Mouse (Mus musculus) limb, embryonic 12.5 days (tissue): ENCODE measurements around the gene Fndc9. TPM values are rescaled to one million over a fixed set of nuclear protein-coding genes. Genes with fewer than 3 reads are reported as not detected.

Experiments
- ATAC-seq: fragments of 200-750 bp; cut with Nextera tagmentation; 2 replicates; pipeline ENCODE4 v1.8.0; 2017; ENCODE audit warnings: low read depth, moderate TSS enrichment; ENCODE audit not compliant: insufficient number of reproducible peaks, insufficient read depth, low FRiP score, low TSS enrichment
- H3K27ac ChIP-seq: fragments of 300-500 bp; sonication (generic); 2 replicates; pipeline ENCODE4 v1.5.1; 2016; ENCODE audit warnings: mild to moderate bottlenecking, moderate library complexity
- H3K27me3 ChIP-seq: fragments of 300-500 bp; sonication (generic); 2 replicates; pipeline ENCODE4 v1.6.1; 2016; ENCODE audit warnings: mild to moderate bottlenecking, moderate library complexity
- H3K36me3 ChIP-seq: fragments of 300-500 bp; sonication (generic); 2 replicates; pipeline ENCODE4 v1.6.1; 2016; ENCODE audit warnings: mild to moderate bottlenecking, moderate library complexity
- H3K4me1 ChIP-seq: fragments of 300-500 bp; sonication (generic); replicated peaks from 2 replicates; pipeline ENCODE4 v1.6.1; 2016
- H3K4me2 ChIP-seq: fragments of 300-500 bp; sonication (generic); 2 replicates; pipeline ENCODE4 v1.6.1; 2016; ENCODE audit warnings: mild to moderate bottlenecking, moderate library complexity
- H3K4me3 ChIP-seq: fragments of 300-500 bp; sonication (generic); replicated peaks from 2 replicates; pipeline ENCODE4 v1.5.1; 2016; ENCODE audit warnings: mild to moderate bottlenecking
- H3K9ac ChIP-seq: fragments of 300-500 bp; sonication (generic); replicated peaks from 2 replicates; pipeline ENCODE4 v1.6.1; 2016; ENCODE audit warnings: mild to moderate bottlenecking, moderate library complexity
- H3K9me3 ChIP-seq: fragments of 300-500 bp; sonication (generic); 2 replicates; pipeline ENCODE4 v1.6.1; 2016; ENCODE audit warnings: mild to moderate bottlenecking, moderate library complexity
- WGBS: fragments of 180-500 bp; shearing (Covaris S2); methylation state at CpG from one replicate; pipeline ENCODE4 v1.1.7; 2016; 5-methylcytosine and 5-hydroxymethylcytosine counted together
- polyA plus RNA-seq: library from polyadenylated mRNA; unstranded; fragments of >200 nt; fragmentation: Nextera tagmentation; extraction: Ambion mirVana; gene quantifications from 2 replicates; pipeline ENCODE4 v1.2.1, GENCODE M21; 2016

Fndc9 gene
- polyA plus RNA-seq, 1 experiment from 2014 or later: 0.26 TPM

- no peaks in the 10 kb centered on the region for H3K9me3 ChIP-seq
- H3K36me3 ChIP-seq: peaks cover 64% of the 10 kb centered on the region
- no peak for ATAC-seq
These were observed 27.5 kb downstream of the Fndc9 start for GRCm38 (mm10) chr11:46262854-46263253.

DNA sequence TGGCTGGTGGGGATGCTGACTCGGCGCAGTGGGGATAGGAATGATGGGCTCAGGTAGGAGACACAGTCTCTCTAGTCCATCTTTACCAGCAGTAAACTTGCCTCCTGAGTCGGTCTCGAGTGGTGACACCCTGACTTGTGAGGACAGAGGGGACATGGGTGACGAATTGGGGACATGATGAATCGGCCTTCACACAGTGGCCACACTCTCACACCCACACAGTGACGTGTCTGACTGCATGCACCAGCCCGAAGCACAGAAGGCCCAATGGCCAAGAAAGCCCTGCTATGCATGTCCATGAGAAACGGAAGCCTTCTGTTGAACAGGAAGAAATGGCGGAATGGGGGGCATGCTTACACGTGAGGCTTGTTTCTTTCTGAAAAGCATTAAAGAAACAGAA lies 28.0 kb downstream of the Fndc9 start:
- Histone ChIP-seq H3K4me2 (no peak overlapping the region), H3K9me3 (no peaks in the 10 kb centered on the region), H3K4me1 (no peaks in the 10 kb centered on the region), H3K27ac (no peak overlapping the region), H3K27me3 (no peaks in the 10 kb centered on the region), H3K9ac (no peak overlapping the region), H3K36me3 (peaks cover 62% of the 10 kb centered on the region), H3K4me3 (no peak overlapping the region)
- WGBS: 88% methylated on average over 11 of the region's 11 CpGs
- no peak for ATAC-seq

More at GRCm38 (mm10) chr11:46262854-46263253, 27.5 kb downstream of the Fndc9 start:
- no peak overlapping the region for H3K4me3 ChIP-seq
- 78% methylated on average over 3 of the region's 3 CpGs for WGBS
- no peak overlapping the region for H3K9ac ChIP-seq
- H3K27ac ChIP-seq: no peak overlapping the region
- no peak overlapping the region for H3K4me2 ChIP-seq
- H3K4me1 ChIP-seq: no peaks in the 10 kb centered on the region
- H3K27me3 ChIP-seq: no peaks in the 10 kb centered on the region

DNA sequence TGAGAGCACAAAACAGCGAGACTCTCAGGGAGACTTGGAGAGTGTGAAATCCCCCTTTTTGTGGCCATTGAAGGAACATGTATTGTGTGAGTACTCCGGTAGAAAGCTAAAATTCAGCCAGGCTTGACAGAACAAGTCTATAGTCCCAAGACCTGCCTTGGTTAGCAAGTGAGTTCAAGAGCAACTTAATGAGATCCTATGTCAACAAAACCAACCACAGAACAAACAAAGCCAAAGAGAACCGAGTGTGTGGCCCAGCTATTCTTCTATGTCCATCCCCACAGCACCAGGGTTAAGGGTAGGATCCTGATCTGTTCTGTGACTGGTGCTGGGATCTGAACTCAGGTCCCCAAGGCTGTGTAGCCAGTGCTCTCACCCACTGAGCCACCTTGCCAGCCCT lies 29.3 kb downstream of the Fndc9 start:
- Histone ChIP-seq H3K9ac (no peak overlapping the region), H3K9me3 (no peaks in the 10 kb centered on the region), H3K4me3 (no peak overlapping the region), H3K4me1 (no peaks in the 10 kb centered on the region), H3K27ac (no peak overlapping the region), H3K27me3 (no peaks in the 10 kb centered on the region), H3K4me2 (no peak overlapping the region), H3K36me3 (peaks cover 58% of the 10 kb centered on the region)
- no peak for ATAC-seq
- WGBS: 82% methylated on average over 3 of the region's 3 CpGs

DNA sequence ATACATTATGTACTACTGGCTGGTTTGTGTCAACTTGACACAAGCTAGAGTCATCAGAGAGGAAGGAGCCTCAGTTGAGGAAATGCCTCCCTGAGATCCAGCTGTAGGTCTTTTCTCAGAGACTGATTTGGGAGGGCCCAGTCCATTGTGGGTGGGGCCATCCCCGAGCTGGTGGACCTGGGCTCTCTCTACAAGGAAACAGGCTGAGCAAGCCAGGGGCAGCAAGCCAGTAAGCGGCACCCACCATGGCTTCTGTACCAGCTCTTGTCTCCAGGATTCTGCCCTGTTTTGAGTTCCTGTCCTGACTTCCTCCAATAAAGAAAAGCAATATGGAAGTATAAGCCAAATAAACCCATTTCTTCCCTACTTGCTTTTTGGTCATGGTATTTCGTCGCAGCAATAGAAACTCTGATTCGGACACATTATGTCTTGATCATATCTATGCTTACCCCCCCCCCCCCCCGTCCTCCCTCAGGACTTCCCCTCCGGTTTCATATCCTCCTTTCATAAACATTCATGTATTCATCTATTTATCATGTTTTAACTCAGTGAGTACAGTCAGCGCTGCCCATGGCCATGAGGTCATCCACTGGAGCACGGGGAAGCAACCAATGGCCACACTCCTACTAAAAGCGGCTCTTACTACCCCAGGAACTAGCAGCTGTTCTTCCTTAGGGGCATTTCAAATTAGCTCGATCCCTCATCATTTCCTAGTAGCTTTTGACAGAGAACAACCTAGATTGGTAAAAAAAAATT lies 29.9 kb downstream of the Fndc9 start:
- ATAC-seq: no peak
- H3K36me3 ChIP-seq: peaks cover 59% of the 10 kb centered on the region
- H3K27me3 ChIP-seq: no peaks in the 10 kb centered on the region
- WGBS: 86% methylated on average over 11 of the region's 11 CpGs
- H3K9ac ChIP-seq: no peak overlapping the region
- no peaks in the 10 kb centered on the region for H3K9me3 ChIP-seq
- no peak overlapping the region for H3K4me3 ChIP-seq
- H3K4me1 ChIP-seq: no peaks in the 10 kb centered on the region
- no peak overlapping the region for H3K4me2 ChIP-seq
- H3K27ac ChIP-seq: no peak overlapping the region

- 31% methylated on average over 7 of the region's 7 CpGs for WGBS
- 0 out of 2 replicates have a peak, but pooled peaks have one; percentile 52 for ATAC-seq
These were observed 33.7 kb downstream of the Fndc9 start for GRCm38 (mm10) chr11:46268991-46269390.

DNA sequence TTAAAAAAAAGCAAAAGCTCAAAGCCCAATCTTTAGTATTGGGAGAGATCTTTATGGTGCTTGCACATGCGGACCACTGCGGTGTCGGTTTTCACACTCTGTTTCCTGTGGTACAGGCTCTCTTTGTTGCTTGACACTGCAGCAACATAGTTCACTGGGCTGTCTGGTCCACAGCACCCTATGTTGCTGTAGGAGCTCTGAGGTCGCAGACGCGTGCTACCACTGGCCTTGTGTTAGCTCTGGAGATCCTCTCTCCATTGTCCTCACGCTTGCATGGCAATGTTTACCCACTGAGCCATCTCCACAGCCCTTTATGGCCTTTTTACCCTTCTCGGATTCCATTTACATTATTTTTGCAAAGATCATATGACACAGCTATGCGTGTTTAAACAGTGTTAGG lies 34.1 kb downstream of the Fndc9 start:
- no peak overlapping the region for H3K4me3 ChIP-seq
- 69% methylated on average over 9 of the region's 9 CpGs for WGBS
- H3K36me3 ChIP-seq: peaks cover 66% of the 10 kb centered on the region
- H3K4me1 ChIP-seq: no peaks in the 10 kb centered on the region
- no peaks in the 10 kb centered on the region for H3K9me3 ChIP-seq
- 0 out of 2 replicates have a peak, but pooled peaks cover 6% of the 10 kb centered on the region for H3K27me3 ChIP-seq
- no peak overlapping the region for H3K9ac ChIP-seq
- 0 out of 2 replicates have a peak, but pooled peaks have one; percentile 60 for ATAC-seq
- no peak overlapping the region for H3K27ac ChIP-seq
- H3K4me2 ChIP-seq: no peak overlapping the region

More at GRCm38 (mm10) chr11:46268991-46269390, 33.7 kb downstream of the Fndc9 start:
- no peak overlapping the region for H3K4me2 ChIP-seq
- H3K9me3 ChIP-seq: no peaks in the 10 kb centered on the region
- H3K36me3 ChIP-seq: peaks cover 63% of the 10 kb centered on the region
- H3K4me3 ChIP-seq: no peak overlapping the region
- H3K27ac ChIP-seq: no peak overlapping the region
- H3K27me3 ChIP-seq: 0 out of 2 replicates have a peak, but pooled peaks cover 6% of the 10 kb centered on the region
- H3K4me1 ChIP-seq: no peaks in the 10 kb centered on the region
- H3K9ac ChIP-seq: no peak overlapping the region

- H3K27ac ChIP-seq: no peak overlapping the region
- H3K27me3 ChIP-seq: 0 out of 2 replicates have a peak, but pooled peaks cover 6% of the 10 kb centered on the region
- H3K9me3 ChIP-seq: no peaks in the 10 kb centered on the region
- no peak overlapping the region for H3K9ac ChIP-seq
- WGBS: 72% methylated on average over 3 of the region's 3 CpGs
- H3K4me1 ChIP-seq: no peaks in the 10 kb centered on the region
- no peak overlapping the region for H3K4me2 ChIP-seq
- H3K4me3 ChIP-seq: no peak overlapping the region
- ATAC-seq: no peak
- H3K36me3 ChIP-seq: peaks cover 62% of the 10 kb centered on the region
These were observed 34.6 kb downstream of the Fndc9 start for GRCm38 (mm10) chr11:46269893-46270292.

GRCm38 (mm10) chr11:46272058-46272681 lies 36.8 kb downstream of the Fndc9 start:
- H3K4me1 ChIP-seq: no peaks in the 10 kb centered on the region
- H3K9me3 ChIP-seq: no peaks in the 10 kb centered on the region
- H3K9ac ChIP-seq: no peak overlapping the region
- H3K27me3 ChIP-seq: 0 out of 2 replicates have a peak, but pooled peaks cover 6% of the 10 kb centered on the region
- H3K27ac ChIP-seq: no peak overlapping the region
- ATAC-seq: no peak
- 72% methylated on average over 8 of the region's 8 CpGs for WGBS
- peaks cover 49% of the 10 kb centered on the region for H3K36me3 ChIP-seq
- H3K4me3 ChIP-seq: no peak overlapping the region
- H3K4me2 ChIP-seq: no peak overlapping the region

DNA sequence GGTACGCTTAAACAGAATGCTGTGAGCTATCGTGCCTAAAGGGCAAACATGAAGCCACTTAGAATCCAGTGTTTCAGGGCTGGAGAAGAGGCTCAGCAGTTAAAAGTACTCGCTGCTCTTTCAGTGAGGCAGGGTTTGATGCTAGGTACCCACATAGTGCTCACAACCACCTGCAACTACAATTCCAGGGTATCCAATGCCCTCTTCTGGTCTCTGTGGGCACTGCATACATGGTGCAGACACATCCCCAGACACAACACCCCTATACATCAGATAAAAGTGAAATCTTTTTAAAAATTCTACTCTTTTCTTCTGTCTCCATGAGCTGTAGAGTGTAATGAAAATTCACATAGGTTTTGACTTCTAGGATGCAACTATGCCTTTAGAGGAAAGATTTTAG lies 38.6 kb downstream of the Fndc9 start:
- H3K4me1 ChIP-seq: no peaks in the 10 kb centered on the region
- H3K36me3 ChIP-seq: peaks cover 61% of the 10 kb centered on the region
- no peak for ATAC-seq
- 95% methylated on average over 3 of the region's 3 CpGs for WGBS
- H3K27ac ChIP-seq: no peak overlapping the region
- H3K4me2 ChIP-seq: no peak overlapping the region
- H3K9me3 ChIP-seq: no peaks in the 10 kb centered on the region
- no peak overlapping the region for H3K9ac ChIP-seq
- 0 out of 2 replicates have a peak, but pooled peaks cover 6% of the 10 kb centered on the region for H3K27me3 ChIP-seq
- no peak overlapping the region for H3K4me3 ChIP-seq

- no peak overlapping the region for H3K27ac ChIP-seq
- peaks cover 63% of the 10 kb centered on the region for H3K36me3 ChIP-seq
- ATAC-seq: 0 out of 2 replicates have a peak, but pooled peaks have one; percentile 69
These were observed 40.0 kb downstream of the Fndc9 start for GRCm38 (mm10) chr11:46275302-46275701.

GRCm38 (mm10) chr11:46276168-46276567 lies 40.8 kb downstream of the Fndc9 start:
- Histone ChIP-seq H3K4me3 (no peak overlapping the region), H3K4me1 (no peaks in the 10 kb centered on the region), H3K9ac (no peak overlapping the region), H3K27me3 (0 out of 2 replicates have a peak, but pooled peaks cover 6% of the 10 kb centered on the region), H3K36me3 (peaks cover 66% of the 10 kb centered on the region), H3K27ac (no peak overlapping the region), H3K4me2 (no peak overlapping the region), H3K9me3 (no peaks in the 10 kb centered on the region)
- ATAC-seq: no peak
- 93% methylated on average over 8 of the region's 8 CpGs for WGBS

More at GRCm38 (mm10) chr11:46275302-46275701, 40.0 kb downstream of the Fndc9 start:
- Histone ChIP-seq H3K9me3 (no peaks in the 10 kb centered on the region), H3K4me1 (no peaks in the 10 kb centered on the region), H3K4me2 (no peak overlapping the region), H3K27me3 (0 out of 2 replicates have a peak, but pooled peaks cover 6% of the 10 kb centered on the region), H3K4me3 (no peak overlapping the region), H3K9ac (no peak overlapping the region)
- WGBS: 11% methylated on average over 6 of the region's 6 CpGs
